Mouse (Mus musculus) MEL (cell line): ENCODE results near the gene Zbtb20. TPM values are rescaled to one million over a fixed set of nuclear protein-coding genes. Genes with fewer than 3 reads are reported as not detected.

ENCODE experiments used
- DNase-seq: peaks from one replicate; pipeline ENCODE4 v3.0.0; 2011; ENCODE audit warnings: low read depth, low spot score
- H3K27ac ChIP-seq: 2 replicates; pipeline ENCODE4 v1.5.1; 2012; ENCODE audit warnings: low read depth, mild to moderate bottlenecking, control low read depth, low read length, moderate library complexity; ENCODE audit not compliant: control insufficient read depth
- H3K27me3 ChIP-seq, 2 experiments: fragments of 150-350 bp in 1 of 2; sonication (generic) in 1 of 2; 2 replicates each; pipeline ENCODE4 v1.6.1; 2012; ENCODE audit warnings: low read length in 2 of 2, mild to moderate bottlenecking in 2 of 2, improper control_type of control experiment in 1 of 2, moderate library complexity in 1 of 2; ENCODE audit not compliant: insufficient read depth in 2 of 2, control insufficient read depth in 1 of 2
- H3K36me3 ChIP-seq, 2 experiments: 2 replicates each; pipeline ENCODE4 v1.6.1; 2012 to 2014; ENCODE audit warnings: low read length in 2 of 2, improper control_type of control experiment in 1 of 2, inconsistent platforms in 1 of 2, mild to moderate bottlenecking in 1 of 2; ENCODE audit not compliant: insufficient read depth in 2 of 2, control insufficient read depth in 1 of 2
- H3K4me1 ChIP-seq, 2 experiments: fragments of 150-350 bp in 1 of 2; sonication (generic) in 1 of 2; 2 replicates each; pipeline ENCODE4 v1.6.1; 2012; ENCODE audit warnings: low read length in 2 of 2, improper control_type of control experiment in 1 of 2, mild to moderate bottlenecking in 1 of 2; ENCODE audit not compliant: insufficient read depth in 2 of 2, control insufficient read depth in 1 of 2
- H3K4me3 ChIP-seq, 2 experiments: fragments of 150-350 bp in 1 of 2; sonication (generic) in 1 of 2; 2 replicates each; pipeline ENCODE4 v1.5.1; 2012; ENCODE audit warnings: low read depth in 2 of 2, low read length in 2 of 2, mild to moderate bottlenecking in 2 of 2, moderate library complexity in 2 of 2, control low read depth in 1 of 2, improper control_type of control experiment in 1 of 2; ENCODE audit not compliant: control insufficient read depth in 1 of 2, insufficient read depth in 1 of 2
- H3K79me2 ChIP-seq: 2 replicates; pipeline ENCODE4 v1.6.1; 2012; ENCODE audit warnings: mild to moderate bottlenecking, low read length, moderate library complexity; ENCODE audit not compliant: control insufficient read depth, poor library complexity, insufficient read depth
- H3K9ac ChIP-seq: 2 replicates; pipeline ENCODE4 v1.6.1; 2012; ENCODE audit warnings: low read depth, mild to moderate bottlenecking, control low read depth, low read length, moderate library complexity; ENCODE audit not compliant: control insufficient read depth, poor library complexity, severe bottlenecking
- H3K9me3 ChIP-seq: fragments of 150-350 bp; sonication (generic); replicated peaks from 2 replicates; pipeline ENCODE4 v1.6.1; 2012; ENCODE audit warnings: mild to moderate bottlenecking, low read length, improper control_type of control experiment, moderate library complexity; ENCODE audit not compliant: insufficient read depth
- BHLHE40 ChIP-seq: IDR thresholded peaks from 2 replicates; pipeline ENCODE4 v1.6.1; 2012; ENCODE audit warnings: low read depth, mild to moderate bottlenecking, inconsistent platforms, low read length, improper control_type of control experiment, borderline replicate concordance
- CTCF ChIP-seq, 3 experiments: IDR thresholded peaks in 2 of 3; conservative IDR thresholded peaks in 1 of 3; 2 replicates each; pipeline ENCODE4 v1.5.1; 2011 to 2012; ENCODE audit warnings: low read length in 3 of 3, low read depth in 2 of 3, mild to moderate bottlenecking in 2 of 3, improper control_type of control experiment in 1 of 3, inconsistent platforms in 1 of 3, mixed read lengths in 1 of 3, moderate library complexity in 1 of 3; ENCODE audit not compliant: control insufficient read depth in 1 of 3, insufficient read depth in 1 of 3, poor library complexity in 1 of 3, severe bottlenecking in 1 of 3
- ELF1 ChIP-seq: IDR thresholded peaks from 2 replicates; pipeline ENCODE4 v1.6.1; 2014; ENCODE audit warnings: low read depth, mild to moderate bottlenecking, inconsistent platforms, low read length, improper control_type of control experiment, moderate library complexity
- GABPA ChIP-seq: IDR thresholded peaks from 2 replicates; pipeline ENCODE4 v1.6.1; 2012; ENCODE audit warnings: low read depth, mild to moderate bottlenecking, inconsistent platforms, low read length, improper control_type of control experiment, moderate library complexity
- GATA1 ChIP-seq: IDR thresholded peaks from 2 replicates; pipeline ENCODE4 v1.6.1; 2011; ENCODE audit warnings: low read depth, low read length, improper control_type of control experiment
- HCFC1 ChIP-seq: IDR thresholded peaks from 2 replicates; pipeline ENCODE4 v1.6.1; 2012; ENCODE audit warnings: low read depth, mild to moderate bottlenecking, inconsistent platforms, low read length, improper control_type of control experiment, moderate library complexity
- MAFK ChIP-seq: IDR thresholded peaks from 2 replicates; pipeline ENCODE4 v1.6.1; 2011; ENCODE audit warnings: low read depth, mild to moderate bottlenecking, low read length, improper control_type of control experiment, borderline replicate concordance
- MEF2A ChIP-seq: IDR thresholded peaks from 2 replicates; pipeline ENCODE4 v1.6.1; 2014; ENCODE audit warnings: low read depth, mild to moderate bottlenecking, inconsistent platforms, low read length, improper control_type of control experiment; ENCODE audit not compliant: poor library complexity, insufficient replicate concordance, severe bottlenecking; ENCODE audit errors: extremely low read depth
- MXI1 ChIP-seq: IDR thresholded peaks from 2 replicates; pipeline ENCODE4 v1.6.1; 2011; ENCODE audit warnings: mild to moderate bottlenecking, low read depth, low read length, improper control_type of control experiment
- MYC ChIP-seq: IDR thresholded peaks from 2 replicates; pipeline ENCODE4 v1.6.1; 2011; ENCODE audit warnings: low read depth, mild to moderate bottlenecking, low read length, improper control_type of control experiment, moderate library complexity
- NELFE ChIP-seq: IDR thresholded peaks from 2 replicates; pipeline ENCODE4 v1.6.1; 2011; ENCODE audit warnings: low read depth, low read length, improper control_type of control experiment
- NRF1 ChIP-seq: IDR thresholded peaks from 2 replicates; pipeline ENCODE4 v1.6.1; 2014; ENCODE audit warnings: low read depth, mild to moderate bottlenecking, inconsistent platforms, low read length, improper control_type of control experiment, moderate library complexity; ENCODE audit not compliant: poor library complexity, insufficient read depth, severe bottlenecking
- POLR2A ChIP-seq, 2 experiments: IDR thresholded peaks; 2 replicates each; pipeline ENCODE4 v1.6.1; 2011 to 2012; ENCODE audit warnings: low read length in 2 of 2, mild to moderate bottlenecking in 2 of 2, control low read depth in 1 of 2, improper control_type of control experiment in 1 of 2, low read depth in 1 of 2, moderate library complexity in 1 of 2; ENCODE audit not compliant: control insufficient read depth in 1 of 2, insufficient read depth in 1 of 2, poor library complexity in 1 of 2
- RAD21 ChIP-seq: IDR thresholded peaks from 2 replicates; pipeline ENCODE4 v1.6.1; 2011; ENCODE audit warnings: mild to moderate bottlenecking, low read depth, low read length, improper control_type of control experiment
- RCOR1 ChIP-seq: IDR thresholded peaks from 2 replicates; pipeline ENCODE4 v1.6.1; 2012; ENCODE audit warnings: low read depth, mild to moderate bottlenecking, inconsistent platforms, low read length, improper control_type of control experiment
- SIN3A ChIP-seq: IDR thresholded peaks from 2 replicates; pipeline ENCODE4 v1.6.1; 2012; ENCODE audit warnings: low read length, improper control_type of control experiment, inconsistent platforms
- SMC3 ChIP-seq: IDR thresholded peaks from 2 replicates; pipeline ENCODE4 v1.6.1; 2011; ENCODE audit warnings: low read depth, low read length, improper control_type of control experiment
- TAL1 ChIP-seq: IDR thresholded peaks from 2 replicates; pipeline ENCODE4 v1.6.1; 2012; ENCODE audit warnings: mild to moderate bottlenecking, inconsistent platforms, low read length, moderate library complexity, mixed read lengths
- TCF12 ChIP-seq: IDR thresholded peaks from 2 replicates; pipeline ENCODE4 v1.6.1; 2014; ENCODE audit warnings: low read depth, mild to moderate bottlenecking, inconsistent platforms, low read length, improper control_type of control experiment, moderate library complexity
- USF1 ChIP-seq: IDR thresholded peaks from 2 replicates; pipeline ENCODE4 v1.6.1; 2014; ENCODE audit warnings: low read depth, mild to moderate bottlenecking, inconsistent platforms, low read length, improper control_type of control experiment, moderate library complexity
- ZNF384 ChIP-seq: IDR thresholded peaks from 2 replicates; pipeline ENCODE4 v1.6.1; 2012; ENCODE audit warnings: low read depth, mild to moderate bottlenecking, inconsistent platforms, low read length, improper control_type of control experiment
- polyA plus RNA-seq, 2 experiments: library from polyadenylated mRNA; stranded (reverse) in 1 of 2; unstranded in 1 of 2; fragments of >175 nt in 1 of 2; fragments of >200 nt in 1 of 2; gene quantifications; 2 replicates each; pipeline versions ENCODE4 v1.2.1 to v1.2.4; 2012; ENCODE audit warnings: low replicate concordance in 2 of 2, low read depth in 1 of 2; ENCODE audit not compliant: insufficient read length in 2 of 2, insufficient read depth in 1 of 2, missing spikeins in 1 of 2
- total RNA-seq: library from RNA; depleted of rRNA; stranded (reverse); fragments of 300-350 nt; gene quantifications from 2 replicates; pipeline ENCODE4 v1.2.3, GENCODE M21; 2012

Zbtb20 gene
- total and polyA plus RNA-seq, 3 experiments = 0.17 to 0.27 TPM; not detected in 1

DNA sequence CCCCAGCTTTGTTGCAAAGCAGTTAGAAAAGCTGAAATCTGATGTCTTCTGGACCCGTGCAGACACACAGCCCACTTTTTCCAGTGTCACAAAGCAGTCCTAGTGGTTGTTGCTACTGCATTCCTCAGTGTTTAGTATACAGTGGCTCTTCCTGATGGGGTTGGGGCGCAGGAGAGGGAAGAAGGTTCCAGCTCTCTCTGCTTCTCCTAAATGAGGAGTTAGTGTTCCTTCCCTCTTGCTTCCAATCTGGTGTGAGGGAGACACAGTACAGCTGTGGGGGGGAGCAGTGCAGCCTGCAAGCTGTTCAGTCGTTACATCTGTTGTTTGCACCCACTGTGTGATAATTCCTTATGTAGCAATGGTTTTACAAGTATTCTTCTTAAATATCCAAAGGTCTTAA lies 415.7 kb downstream of the Zbtb20 start:
- Histone ChIP-seq H3K36me3 (no peaks in the 10 kb centered on the region), H3K9ac (no peak overlapping the region), H3K27me3 (no peaks in the 10 kb centered on the region; a peak in 1 of 4 replicates), H3K27ac (no peak overlapping the region), H3K9me3 (no peaks in the 10 kb centered on the region), H3K79me2 (no peaks in the 10 kb centered on the region)
- no peak for DNase-seq
- TF ChIP-seq HCFC1 (no peak), MAFK (no peak), SMC3 (no peak), SIN3A (no peak), USF1 (no peak), GABPA (no peak), BHLHE40 (no peak), MXI1 (no peak), RAD21 (no peak)
- TF ChIP-seq, all 39 proteins: peak for 0
- Histone ChIP-seq H3K4me1 (no peaks in the 10 kb centered on the region), H3K4me3 (no peak overlapping the region)

DNA sequence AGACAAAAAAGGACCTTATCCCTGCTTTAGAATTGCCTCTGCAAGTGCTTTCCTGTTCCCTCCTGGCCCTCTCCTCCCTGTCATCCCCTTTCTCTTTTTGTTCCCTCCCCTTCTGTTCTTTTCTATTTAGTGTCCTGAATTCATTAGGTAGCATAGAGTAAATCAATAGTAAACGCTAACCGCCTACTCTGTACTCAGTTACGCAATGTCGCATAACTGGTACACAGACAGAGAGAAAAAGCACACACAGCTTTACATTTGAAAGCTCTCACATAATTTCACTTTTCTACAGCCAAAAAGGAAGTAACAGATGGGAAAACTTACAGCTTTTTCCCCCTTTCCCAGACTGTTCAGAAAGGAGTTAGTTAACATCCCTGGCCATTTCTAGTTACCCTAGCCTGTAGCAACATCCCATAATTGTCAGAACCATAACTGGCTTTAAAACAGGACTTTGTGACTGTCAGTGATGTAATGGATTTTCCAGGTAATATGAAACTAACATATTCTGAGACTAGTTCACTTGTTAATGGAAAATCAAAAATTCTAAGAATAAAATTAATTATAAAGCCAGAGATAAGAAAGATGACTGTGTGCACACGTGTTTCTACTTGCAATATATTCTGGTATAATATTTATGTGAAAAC lies 422.4 kb downstream of the Zbtb20 start:
- no peaks in the 10 kb centered on the region for H3K4me1 ChIP-seq
- no peak overlapping the region for H3K27ac ChIP-seq

DNA sequence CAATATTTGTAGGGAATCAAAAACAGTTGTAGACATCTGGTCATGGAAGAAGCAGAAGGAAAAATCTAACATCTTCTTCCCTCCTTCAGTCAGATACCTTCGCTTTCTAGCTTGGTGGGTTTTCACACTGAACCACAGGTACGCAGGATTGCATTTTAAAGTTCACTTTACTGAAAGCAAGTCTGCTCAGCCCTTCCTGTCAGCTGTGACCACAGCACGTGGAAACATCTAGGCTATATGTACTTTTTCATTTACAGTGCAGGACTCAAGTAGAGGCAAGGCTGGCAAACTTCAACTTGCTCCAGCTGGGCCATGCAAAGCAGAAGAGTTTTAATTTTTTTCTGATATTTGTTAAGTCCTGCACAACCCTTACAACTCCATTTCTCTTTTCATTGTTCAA lies 424.7 kb downstream of the Zbtb20 start:
- no peaks in the 10 kb centered on the region for H3K36me3 ChIP-seq
- H3K4me3 ChIP-seq = no peak overlapping the region
- H3K9ac ChIP-seq = no peak overlapping the region
- no peaks in the 10 kb centered on the region; a peak in 1 of 4 replicates for H3K27me3 ChIP-seq
- no peak for DNase-seq
- no peaks in the 10 kb centered on the region for H3K79me2 ChIP-seq
- TF ChIP-seq MYC (no peak), ELF1 (no peak), SIN3A (no peak), TCF12 (no peak), USF1 (no peak), GATA1 (no peak), RAD21 (no peak), MEF2A (no peak), NELFE (no peak)
- no peak overlapping the region for H3K27ac ChIP-seq
- no peaks in the 10 kb centered on the region for H3K9me3 ChIP-seq
- H3K4me1 ChIP-seq = no peaks in the 10 kb centered on the region

More for the DNA sequence above, 422.4 kb downstream of the Zbtb20 start:
- Histone ChIP-seq H3K9ac (no peak overlapping the region), H3K27me3 (no peaks in the 10 kb centered on the region; a peak in 1 of 4 replicates), H3K4me3 (no peak overlapping the region), H3K9me3 (no peaks in the 10 kb centered on the region), H3K79me2 (no peaks in the 10 kb centered on the region), H3K36me3 (no peaks in the 10 kb centered on the region)
- no peak for DNase-seq
- TF ChIP-seq NRF1 = no peak
- no peak for TF ChIP-seq MXI1
- TF ChIP-seq POLR2A (IDR thresholded peaks at IDR 0.05; ENCODE audit: control insufficient read depth in 1 of 2, insufficient read depth in 1 of 2, low read depth in 1 of 2, low read length in 2 of 2, poor library complexity in 1 of 2) = no peak
- no peak for TF ChIP-seq BHLHE40
- TF ChIP-seq TAL1 = no peak
- no peak for TF ChIP-seq ZNF384
- no peak for TF ChIP-seq CTCF (IDR thresholded peaks at IDR 0.05 in 2 of 3, conservative IDR thresholded peaks at IDR 0.05 in 1 of 3; ENCODE audit: control insufficient read depth in 1 of 3, insufficient read depth in 1 of 3, low read depth in 2 of 3, low read length in 3 of 3, poor library complexity in 1 of 3, severe bottlenecking in 1 of 3)
- no peak for TF ChIP-seq RCOR1
- no peak for TF ChIP-seq SIN3A
- TF ChIP-seq, all 39 proteins: peak for 0
